Comparison of ENCODE assay signal across 12 mouse cellular contexts in genomic region chr16:51758361-51759227, GRCm38 (mm10).
DNase-seq lines count a peak whose midpoint lies in the region; ATAC-seq and TF ChIP-seq lines count a peak whose summit lies in the region.
"Had no signal": no experiment of that assay in that cellular context is flagged by ENCODE, and none has a peak within 500 bp of the region (broad histone marks: within the 10 kb centered on the region; RNA-seq: fewer than 3 reads in every experiment).

No protein-coding gene starts in this region.

- no peak overlapping the region for H3K4me2 ChIP-seq in kidney, postnatal 0 days (ENCODE audit: low read length)
- H3K4me2 ChIP-seq in forebrain, embryonic 14.5 days (ENCODE audit: low read length): no peak overlapping the region
- H3K4me2 ChIP-seq in kidney, embryonic 16.5 days (replicated peaks; ENCODE audit: low read depth, low read length): no peak overlapping the region

- no peak overlapping the region for H3K4me3 ChIP-seq in kidney, postnatal 0 days (replicated peaks; ENCODE audit: low read depth, low read length)
- H3K4me3 ChIP-seq in forebrain, embryonic 14.5 days (ENCODE audit: low read depth, low read length): no peak overlapping the region
- no peak overlapping the region for H3K4me3 ChIP-seq in kidney, adult 2 months (ENCODE audit: insufficient read depth, low read depth, low read length)
- H3K4me3 ChIP-seq in kidney, embryonic 16.5 days (ENCODE audit: low read length): no peak overlapping the region

- TF ChIP-seq POLR2A in kidney, adult 2 months (IDR thresholded peaks at IDR 0.05; ENCODE audit: low read depth, low read length): no peak

- H3K27ac ChIP-seq in kidney, postnatal 0 days: no peak overlapping the region
- no peak overlapping the region; the same call in 1 of the 2 replicates for H3K27ac ChIP-seq in forebrain, embryonic 14.5 days (ENCODE audit: low read depth, low read length)
- no peak overlapping the region for H3K27ac ChIP-seq in kidney, adult 2 months (ENCODE audit: insufficient read depth, low read depth, low read length)
- no peak overlapping the region for H3K27ac ChIP-seq in kidney, embryonic 16.5 days (ENCODE audit: low read length)

- DNase-seq in kidney, postnatal 0 days (ENCODE audit: low spot score): peak; percentile 5
- no peak for DNase-seq in kidney, adult 11 months
- peak; percentile 3 for DNase-seq in right cerebral cortex, adult 18-20 months
- DNase-seq in right cerebral cortex, postnatal 14 days: no peak
- peak; percentile 62 for DNase-seq in forebrain, embryonic 14.5 days (ENCODE audit: low spot score)
- peak; percentile 26 for DNase-seq in telencephalon, adult 2 months (ENCODE audit: low read depth, low spot score)
- no peak for DNase-seq in kidney, adult 2 months
- DNase-seq: cerebellum, adult 11 months; kidney, adult 18-20 months; liver; right cerebral cortex, postnatal 25 days had no signal

- H3K9me3 ChIP-seq in kidney, postnatal 0 days (replicated peaks; ENCODE audit: low read length): no peaks in the 10 kb centered on the region
- H3K9me3 ChIP-seq in forebrain, embryonic 14.5 days (replicated peaks; ENCODE audit: control insufficient read depth, low read length): no peaks in the 10 kb centered on the region; the same call in 1 of the 2 replicates
- H3K9me3 ChIP-seq in kidney, embryonic 16.5 days (ENCODE audit: low read length): no peaks in the 10 kb centered on the region

- H3K4me1 ChIP-seq in kidney, postnatal 0 days (replicated peaks; ENCODE audit: insufficient read depth, low read length): no peaks in the 10 kb centered on the region
- H3K4me1 ChIP-seq in forebrain, embryonic 14.5 days (ENCODE audit: control insufficient read depth, insufficient read depth, low read length): peaks cover 6% of the 10 kb centered on the region; the same call in 1 of the 2 replicates
- H3K4me1 ChIP-seq in kidney, adult 2 months (ENCODE audit: control insufficient read depth, insufficient read depth, low read length): no peaks in the 10 kb centered on the region
- H3K4me1 ChIP-seq in kidney, embryonic 16.5 days (ENCODE audit: insufficient read depth, low read length): no peaks in the 10 kb centered on the region

- no peak for ATAC-seq in kidney, postnatal 0 days (replicated peaks; ENCODE audit: low FRiP score, low read depth)
- peak; percentile 69; the same call in 1 of the 2 replicates for ATAC-seq in forebrain, embryonic 14.5 days
- no peak for ATAC-seq in kidney, embryonic 16.5 days (ENCODE audit: low FRiP score, low TSS enrichment)

- 61% methylated on average over 9 of the region's 9 CpGs for whole genome bisulfite sequencing in kidney, postnatal 0 days
- 56% methylated on average over 9 of the region's 9 CpGs for WGBS in forebrain, embryonic 14.5 days
- 71% methylated on average over 9 of the region's 9 CpGs for WGBS in kidney, adult 2 months
- WGBS in kidney, embryonic 16.5 days: 64% methylated on average over 9 of the region's 9 CpGs

- H3K9ac ChIP-seq in kidney, postnatal 0 days (ENCODE audit: low read depth, low read length): no peak overlapping the region
- no peak overlapping the region for H3K9ac ChIP-seq in forebrain, embryonic 14.5 days (ENCODE audit: low read length)
- H3K9ac ChIP-seq in kidney, embryonic 16.5 days (replicated peaks; ENCODE audit: low read length): no peak overlapping the region

- H3K27me3 ChIP-seq in kidney, postnatal 0 days (ENCODE audit: insufficient read depth, low read length): no peaks in the 10 kb centered on the region
- H3K27me3 ChIP-seq in forebrain, embryonic 14.5 days (replicated peaks; ENCODE audit: control insufficient read depth, insufficient read depth, low read length): no peaks in the 10 kb centered on the region
- no peaks in the 10 kb centered on the region for H3K27me3 ChIP-seq in kidney, adult 2 months (replicated peaks; ENCODE audit: control insufficient read depth, insufficient read depth, low read length)
- no peaks in the 10 kb centered on the region for H3K27me3 ChIP-seq in kidney, embryonic 16.5 days (ENCODE audit: insufficient read depth, low read length)

- TF ChIP-seq CTCF in kidney, postnatal 0 days (IDR thresholded peaks at IDR 0.05; ENCODE audit: low read depth): no peak
- TF ChIP-seq CTCF in kidney, adult 2 months (conservative IDR thresholded peaks at IDR 0.05; ENCODE audit: insufficient read depth, insufficient read length, low read depth, low read length): no peak

- no peaks in the 10 kb centered on the region for H3K36me3 ChIP-seq in kidney, postnatal 0 days (ENCODE audit: insufficient read depth, low read length)
- no peaks in the 10 kb centered on the region for H3K36me3 ChIP-seq in forebrain, embryonic 14.5 days (ENCODE audit: control insufficient read depth, insufficient read depth, low read length)
- no peaks in the 10 kb centered on the region for H3K36me3 ChIP-seq in kidney, adult 2 months (ENCODE audit: control insufficient read depth, insufficient read depth, low read length)
- H3K36me3 ChIP-seq in kidney, embryonic 16.5 days (ENCODE audit: insufficient read depth, low read length): no peaks in the 10 kb centered on the region

Comparison
In these comparisons a context has a peak if more than half of its experiments do, and no peak if none do; other contexts are left out.
1. DNase-seq: peak in kidney, postnatal 0 days (single experiment), right cerebral cortex, adult 18-20 months (single experiment), forebrain, embryonic 14.5 days (single experiment) and telencephalon, adult 2 months (single experiment); none in kidney, adult 11 months (single experiment), right cerebral cortex, postnatal 14 days (single experiment) and kidney, adult 2 months (single experiment).